Mouse (Mus musculus) neural tube, embryonic 15.5 days (tissue): Measurements from ENCODE around the gene Micu1. TPM values are rescaled to one million over a fixed set of nuclear protein-coding genes. Genes with fewer than 3 reads are reported as not detected.

Experiments used
- ATAC-seq: fragments of 200-750 bp; cut with Nextera tagmentation; 2 replicates; pipeline ENCODE4 v1.8.0; 2017; ENCODE audit warnings: mild to moderate bottlenecking, moderate TSS enrichment, moderate library complexity; ENCODE audit not compliant: low FRiP score
- H3K27ac ChIP-seq: fragments of 300-500 bp; sonication (generic); replicated peaks from 2 replicates; pipeline ENCODE4 v1.5.1; 2015; ENCODE audit warnings: mild to moderate bottlenecking, inconsistent platforms
- H3K27me3 ChIP-seq: fragments of 300-500 bp; sonication (generic); replicated peaks from 2 replicates; pipeline ENCODE4 v1.6.1; 2015; ENCODE audit warnings: inconsistent platforms
- H3K36me3 ChIP-seq: fragments of 300-500 bp; sonication (generic); 2 replicates; pipeline ENCODE4 v1.6.1; 2015; ENCODE audit warnings: inconsistent platforms
- H3K4me1 ChIP-seq: fragments of 300-500 bp; sonication (generic); 2 replicates; pipeline ENCODE4 v1.6.1; 2015; ENCODE audit warnings: inconsistent platforms
- H3K4me2 ChIP-seq: fragments of 300-500 bp; sonication (generic); 2 replicates; pipeline ENCODE4 v1.6.1; 2015; ENCODE audit warnings: inconsistent platforms, mild to moderate bottlenecking, moderate library complexity
- H3K4me3 ChIP-seq: fragments of 300-500 bp; sonication (generic); replicated peaks from 2 replicates; pipeline ENCODE4 v1.5.1; 2015; ENCODE audit warnings: mild to moderate bottlenecking, inconsistent platforms
- H3K9ac ChIP-seq: fragments of 300-500 bp; sonication (generic); replicated peaks from 2 replicates; pipeline ENCODE4 v1.6.1; 2015; ENCODE audit warnings: mild to moderate bottlenecking, inconsistent platforms
- H3K9me3 ChIP-seq: fragments of 300-500 bp; sonication (generic); replicated peaks from 2 replicates; pipeline ENCODE4 v1.6.1; 2016; ENCODE audit warnings: inconsistent platforms
- WGBS: fragments of 180-500 bp; shearing (Covaris S2); methylation state at CpG from one replicate; pipeline ENCODE4 v1.1.7; 2015; ENCODE audit warnings: mixed read lengths; 5-methylcytosine and 5-hydroxymethylcytosine counted together
- polyA plus RNA-seq: library from polyadenylated mRNA; unstranded; fragments of >200 nt; fragmentation: Nextera tagmentation; extraction: Ambion mirVana; gene quantifications from 2 replicates; pipeline ENCODE4 v1.2.1, GENCODE M21; 2015

Gene Micu1
- polyA plus RNA-seq, 1 experiment from 2014 or later: 92.6 TPM

DNA sequence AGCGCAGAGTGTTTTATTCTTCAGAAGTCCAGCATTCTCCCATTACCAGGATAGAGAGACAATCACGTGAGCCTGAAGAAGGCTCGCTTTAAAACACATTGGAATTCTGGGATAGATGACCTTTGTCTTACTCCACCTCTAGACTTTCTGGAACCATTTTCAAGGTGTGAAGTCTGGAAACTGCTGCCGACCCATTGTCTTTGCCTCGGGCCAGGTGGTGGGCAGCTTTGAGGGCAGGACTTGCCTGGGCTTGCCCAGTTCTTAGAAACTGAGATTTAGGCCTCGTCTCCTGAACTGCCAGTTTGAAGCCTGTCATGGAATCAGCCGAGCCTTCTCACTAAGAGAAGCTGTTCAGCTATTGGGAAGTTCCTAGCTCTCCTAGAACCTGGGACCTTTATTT is 92.8 kb downstream of the Micu1 start:
- WGBS: 94% methylated on average over 7 of the region's 7 CpGs
- no peaks in the 10 kb centered on the region; the same call in 1 of the 2 replicates for H3K36me3 ChIP-seq
- H3K9me3 ChIP-seq: no peaks in the 10 kb centered on the region
- no peak overlapping the region for H3K4me3 ChIP-seq
- no peaks in the 10 kb centered on the region for H3K27me3 ChIP-seq
- ATAC-seq: no peak
- no peak overlapping the region for H3K4me2 ChIP-seq
- no peak overlapping the region for H3K27ac ChIP-seq
- H3K9ac ChIP-seq: no peak overlapping the region
- H3K4me1 ChIP-seq: peaks cover 8% of the 10 kb centered on the region

DNA sequence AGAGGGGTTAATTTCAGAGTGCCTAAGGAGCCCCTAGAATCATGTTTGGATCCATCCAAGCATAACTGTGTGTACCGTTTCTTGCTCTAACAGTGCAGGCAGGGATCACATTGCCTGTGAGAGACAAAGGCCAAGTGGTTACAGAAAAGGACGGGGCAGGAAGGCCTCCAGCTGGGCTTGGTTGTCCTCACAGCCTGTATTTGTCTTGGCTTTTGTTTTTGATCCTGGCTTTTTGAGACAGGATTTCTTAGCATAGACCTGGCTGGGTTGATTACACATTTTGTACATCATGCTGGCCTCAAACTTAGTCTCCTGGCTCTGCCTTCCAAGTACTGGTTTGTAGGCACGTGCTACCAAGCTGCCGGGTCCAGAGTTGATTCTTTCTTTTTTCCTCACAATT is 93.6 kb downstream of the Micu1 start:
- Histone ChIP-seq H3K4me1 (peaks cover 11% of the 10 kb centered on the region), H3K27me3 (no peaks in the 10 kb centered on the region), H3K9ac (no peak overlapping the region), H3K4me3 (no peak overlapping the region), H3K9me3 (no peaks in the 10 kb centered on the region), H3K36me3 (no peaks in the 10 kb centered on the region), H3K27ac (no peak overlapping the region), H3K4me2 (no peak overlapping the region)
- 52% methylated on average over 4 of the region's 4 CpGs for WGBS
- no peak for ATAC-seq

DNA sequence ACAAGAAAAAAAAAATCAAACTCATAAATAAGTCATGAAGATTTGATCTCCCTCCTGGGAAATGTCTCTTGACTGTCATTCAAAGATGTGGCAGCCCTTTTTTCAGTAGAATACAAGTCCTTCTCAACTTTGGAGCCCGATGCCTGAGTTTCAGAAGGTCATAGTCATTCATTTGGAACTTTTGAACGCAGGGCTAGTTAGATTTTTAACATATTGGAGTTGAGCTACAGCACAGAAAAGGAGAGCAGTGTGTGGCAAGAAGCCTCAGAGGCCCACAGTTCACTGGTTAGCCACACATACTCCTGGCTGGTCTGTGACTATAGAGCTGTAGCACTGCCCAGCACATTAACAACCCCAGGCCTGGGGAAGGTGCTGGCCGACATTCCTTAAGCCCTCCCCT is 96.1 kb downstream of the Micu1 start:
- WGBS: 74% methylated on average over 3 of the region's 3 CpGs
- Histone ChIP-seq H3K4me2 (no peak overlapping the region), H3K36me3 (no peaks in the 10 kb centered on the region), H3K27ac (no peak overlapping the region), H3K27me3 (no peaks in the 10 kb centered on the region), H3K9ac (no peak overlapping the region), H3K4me1 (peaks cover 11% of the 10 kb centered on the region), H3K9me3 (no peaks in the 10 kb centered on the region), H3K4me3 (no peak overlapping the region)
- ATAC-seq: no peak

DNA sequence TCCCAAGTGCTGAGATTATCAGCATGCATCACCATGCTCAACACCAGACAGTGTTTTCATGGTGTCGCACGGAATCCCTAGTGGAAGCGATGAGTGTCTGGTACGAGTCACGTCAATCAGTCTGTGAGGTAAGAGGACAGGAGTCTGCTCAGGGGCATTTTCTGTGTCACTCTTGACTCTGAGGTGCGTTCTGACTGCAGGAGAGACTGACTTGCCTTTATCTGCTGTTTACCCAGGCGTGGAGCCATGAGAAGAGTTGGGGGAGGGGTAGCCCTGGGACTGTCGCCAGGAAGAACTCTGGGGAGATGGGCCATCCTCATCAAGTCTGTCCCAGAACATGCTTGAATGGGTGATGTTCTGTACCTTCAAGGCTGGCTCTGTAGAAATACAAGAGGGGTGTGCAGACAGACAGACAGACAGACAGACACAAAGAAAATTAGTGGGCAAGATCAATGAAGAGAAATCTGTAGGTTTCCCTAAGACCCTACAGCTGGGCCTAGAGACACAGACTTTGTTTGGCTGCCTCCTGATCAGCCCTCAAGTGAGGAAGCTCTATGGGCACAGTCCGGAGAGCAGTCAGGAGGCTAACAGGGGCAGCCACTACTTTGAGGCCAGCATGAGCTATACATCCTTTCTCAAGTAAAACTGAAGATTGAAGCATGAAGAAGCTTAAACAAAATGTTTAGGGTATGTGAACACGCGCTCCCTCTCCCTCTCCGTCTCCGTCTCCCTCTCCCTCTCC is 97.2 kb downstream of the Micu1 start:
- H3K9me3 ChIP-seq: no peaks in the 10 kb centered on the region
- no peak overlapping the region for H3K4me3 ChIP-seq
- H3K36me3 ChIP-seq: no peaks in the 10 kb centered on the region
- 0 out of 2 replicates have a peak, but pooled peaks have one; percentile 33 for ATAC-seq
- H3K4me1 ChIP-seq: peaks cover 11% of the 10 kb centered on the region
- H3K27me3 ChIP-seq: no peaks in the 10 kb centered on the region
- no peak overlapping the region for H3K9ac ChIP-seq
- 56% methylated on average over 13 of the region's 13 CpGs for WGBS
- 0 out of 2 replicates have a peak overlapping the region, but pooled peaks have one; percentile 37 for H3K27ac ChIP-seq
- H3K4me2 ChIP-seq: no peak overlapping the region

DNA sequence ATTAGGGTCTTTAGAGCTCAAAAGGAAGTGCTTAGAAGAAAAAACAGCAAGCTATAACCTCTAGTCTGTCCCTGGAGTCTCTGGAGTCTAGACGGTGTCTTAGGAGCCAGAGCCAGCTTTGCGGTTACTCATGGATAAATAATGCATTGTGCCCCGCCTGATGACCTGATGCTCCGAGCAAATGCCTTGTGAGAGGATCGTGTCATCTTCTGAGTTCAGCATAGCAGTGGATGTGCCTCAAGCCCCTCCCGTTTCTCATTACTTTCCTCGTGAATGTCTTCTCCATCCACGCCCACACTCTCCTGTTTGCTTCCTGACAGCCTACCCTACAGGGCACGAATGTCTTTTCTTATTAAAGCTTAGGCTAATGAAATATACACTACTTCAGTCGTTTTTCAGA is 97.9 kb downstream of the Micu1 start:
- Histone ChIP-seq H3K27ac (0 out of 2 replicates have a peak overlapping the region, but pooled peaks have one; percentile 23), H3K4me2 (no peak overlapping the region; the same call in 1 of the 2 replicates), H3K9me3 (no peaks in the 10 kb centered on the region), H3K27me3 (no peaks in the 10 kb centered on the region), H3K36me3 (0 out of 2 replicates have a peak, but pooled peaks cover 2% of the 10 kb centered on the region), H3K4me3 (no peak overlapping the region), H3K9ac (no peak overlapping the region), H3K4me1 (peaks cover 11% of the 10 kb centered on the region)
- no peak for ATAC-seq
- WGBS: 30% methylated on average over 10 of the region's 10 CpGs

DNA sequence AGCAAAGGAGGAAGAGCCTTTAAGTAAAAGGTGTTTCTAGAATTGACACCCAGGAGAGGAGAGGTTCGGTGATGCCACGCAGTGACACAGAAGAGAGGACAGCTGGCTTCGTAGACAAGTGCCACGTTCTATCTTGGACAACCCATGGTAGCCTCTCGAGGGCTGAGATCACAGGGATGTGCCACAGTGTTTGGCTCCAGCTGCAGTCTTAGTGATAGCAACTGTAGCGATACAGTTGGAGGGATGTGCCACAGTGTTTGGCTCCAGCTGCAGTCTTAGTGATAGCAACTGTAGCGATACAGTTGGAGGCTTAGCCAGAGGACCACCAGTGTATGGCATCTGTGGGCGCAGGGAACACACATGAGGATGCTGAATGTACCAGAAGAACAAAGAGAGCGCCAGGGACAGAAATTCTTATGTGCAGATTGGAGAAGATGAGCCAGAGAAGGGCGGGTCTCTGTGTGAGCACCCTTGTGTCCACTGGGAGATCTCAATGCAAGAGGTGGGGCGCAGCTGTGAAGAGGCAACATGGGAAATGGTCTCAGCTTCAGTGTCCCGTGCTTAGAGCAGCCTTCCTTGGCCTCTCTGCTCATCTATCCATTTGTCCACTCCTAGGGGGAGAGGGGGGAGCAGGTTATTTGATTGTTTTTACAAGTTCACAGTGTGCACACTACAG is 98.7 kb downstream of the Micu1 start:
- H3K9ac ChIP-seq: no peak overlapping the region
- no peaks in the 10 kb centered on the region for H3K27me3 ChIP-seq
- no peak overlapping the region for H3K4me2 ChIP-seq
- H3K27ac ChIP-seq: no peak overlapping the region
- ATAC-seq: no peak
- 90% methylated on average over 12 of the region's 12 CpGs for WGBS
- 0 out of 2 replicates have a peak, but pooled peaks cover 4% of the 10 kb centered on the region for H3K36me3 ChIP-seq
- no peaks in the 10 kb centered on the region for H3K9me3 ChIP-seq
- H3K4me1 ChIP-seq: peaks cover 11% of the 10 kb centered on the region
- no peak overlapping the region for H3K4me3 ChIP-seq

DNA sequence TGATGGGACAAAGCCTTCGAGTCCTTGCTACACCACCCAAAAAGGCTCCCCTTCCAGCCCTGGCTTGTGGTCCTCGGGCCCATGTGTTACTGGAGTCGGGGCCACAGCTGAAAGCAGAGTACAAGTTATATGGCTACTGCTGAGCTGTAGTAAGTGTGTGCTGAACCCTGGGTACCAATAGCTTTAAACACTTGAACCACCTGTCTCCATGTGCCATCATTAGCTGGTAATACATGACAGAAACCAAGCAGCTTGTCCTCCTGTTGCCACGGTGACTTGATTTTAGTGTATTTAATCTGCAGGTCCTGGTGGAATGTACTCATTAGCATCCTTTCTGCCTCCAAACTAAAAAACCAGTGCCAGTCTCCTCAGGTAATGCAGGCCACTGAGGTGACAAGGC is 106.4 kb downstream of the Micu1 start:
- no peaks in the 10 kb centered on the region for H3K27me3 ChIP-seq
- H3K4me3 ChIP-seq: no peak overlapping the region
- 75% methylated on average over 4 of the region's 4 CpGs for WGBS
- ATAC-seq: peak; percentile 43; the same call in 1 of the 2 replicates
- no peak overlapping the region for H3K9ac ChIP-seq
- H3K4me1 ChIP-seq: peaks cover 24% of the 10 kb centered on the region
- H3K27ac ChIP-seq: peak overlapping the region; percentile 24; the same call in 1 of the 2 replicates
- 0 out of 2 replicates have a peak, but pooled peaks cover 4% of the 10 kb centered on the region for H3K36me3 ChIP-seq
- H3K9me3 ChIP-seq: no peaks in the 10 kb centered on the region
- no peak overlapping the region for H3K4me2 ChIP-seq

DNA sequence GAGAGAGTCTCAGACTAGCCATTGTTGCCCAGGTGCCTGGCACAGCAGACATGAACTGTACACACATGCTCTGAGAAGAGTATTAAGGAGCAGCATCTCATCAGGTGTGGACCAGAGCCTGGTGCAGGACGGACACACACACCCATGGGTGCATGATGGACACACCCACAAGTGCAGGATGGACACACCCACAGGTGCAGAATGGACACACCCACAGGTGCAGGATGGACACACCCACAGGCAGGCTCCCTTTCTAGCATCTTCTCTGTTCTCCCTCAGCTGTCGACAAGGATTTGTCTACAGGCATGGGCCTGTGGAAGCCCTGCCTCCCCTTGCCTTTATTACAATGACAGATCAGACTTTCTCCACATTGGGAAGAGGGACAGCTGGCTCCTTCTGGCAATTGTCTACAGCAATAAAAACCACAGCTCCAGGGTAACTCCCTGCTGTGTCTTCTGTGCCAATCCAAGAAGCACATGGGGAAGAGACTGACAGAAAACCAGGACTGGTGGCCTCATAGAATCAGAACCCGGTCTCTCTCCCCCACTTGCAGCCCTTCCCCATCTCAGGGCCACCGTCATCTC is 107.8 kb downstream of the Micu1 start:
- no peak overlapping the region for H3K4me2 ChIP-seq
- H3K27ac ChIP-seq: no peak overlapping the region
- ATAC-seq: no peak
- H3K4me3 ChIP-seq: no peak overlapping the region
- peaks cover 24% of the 10 kb centered on the region for H3K4me1 ChIP-seq
- no peaks in the 10 kb centered on the region for H3K9me3 ChIP-seq
- H3K9ac ChIP-seq: no peak overlapping the region
- WGBS: 55% methylated on average over 4 of the region's 4 CpGs
- no peaks in the 10 kb centered on the region for H3K27me3 ChIP-seq
- H3K36me3 ChIP-seq: 0 out of 2 replicates have a peak, but pooled peaks cover 3% of the 10 kb centered on the region

DNA sequence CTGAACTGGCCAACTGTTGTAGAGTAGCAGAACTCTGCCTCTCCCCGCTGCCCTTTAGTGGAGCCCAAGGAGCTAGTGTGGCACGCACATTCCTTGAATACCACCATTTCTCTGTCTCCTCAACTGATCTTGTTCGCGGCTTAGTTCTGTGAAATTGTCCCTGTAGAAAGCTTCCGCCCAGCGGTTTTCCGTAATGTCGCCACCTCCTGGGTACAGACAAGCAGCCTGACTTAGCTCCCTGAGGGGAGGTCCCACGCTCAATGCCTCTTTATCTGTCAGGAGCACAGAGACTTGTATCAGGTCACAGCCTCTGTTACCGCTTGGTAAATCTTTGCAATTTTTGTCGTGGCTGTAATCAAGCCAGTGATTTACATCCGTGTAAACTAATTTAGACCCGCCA is 110.7 kb downstream of the Micu1 start:
- Histone ChIP-seq H3K27me3 (no peaks in the 10 kb centered on the region), H3K4me2 (0 out of 2 replicates have a peak overlapping the region, but pooled peaks have one; percentile 13), H3K9me3 (no peaks in the 10 kb centered on the region), H3K9ac (no peak overlapping the region), H3K36me3 (no peaks in the 10 kb centered on the region), H3K4me1 (peaks cover 24% of the 10 kb centered on the region), H3K27ac (no peak overlapping the region), H3K4me3 (no peak overlapping the region)
- no peak for ATAC-seq
- WGBS: 26% methylated on average over 13 of the region's 13 CpGs

DNA sequence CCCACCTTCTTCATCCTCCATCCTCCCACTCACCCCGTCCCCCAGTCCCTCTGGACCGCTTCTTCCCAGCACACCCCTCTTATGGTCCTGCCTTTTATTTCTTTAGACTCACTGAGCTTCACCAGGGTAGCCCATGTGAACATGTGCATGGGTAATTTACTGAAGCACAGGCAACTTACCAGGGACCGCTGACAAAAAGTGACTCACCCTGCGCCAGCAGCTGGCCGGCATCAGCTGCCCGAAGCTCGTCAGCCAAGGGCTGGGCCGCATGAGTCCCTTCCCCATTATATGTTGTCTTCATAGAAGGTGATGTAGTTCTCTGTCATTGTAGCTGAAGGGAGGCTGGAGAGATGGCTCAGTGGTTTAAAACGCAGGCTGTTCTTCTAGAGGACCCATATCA is 111.5 kb downstream of the Micu1 start:
- Histone ChIP-seq H3K27ac (no peak overlapping the region), H3K4me3 (no peak overlapping the region), H3K4me1 (peaks cover 18% of the 10 kb centered on the region), H3K36me3 (no peaks in the 10 kb centered on the region), H3K27me3 (no peaks in the 10 kb centered on the region), H3K9ac (no peak overlapping the region), H3K9me3 (no peaks in the 10 kb centered on the region), H3K4me2 (no peak overlapping the region)
- no peak for ATAC-seq
- WGBS: 85% methylated on average over 9 of the region's 9 CpGs

DNA sequence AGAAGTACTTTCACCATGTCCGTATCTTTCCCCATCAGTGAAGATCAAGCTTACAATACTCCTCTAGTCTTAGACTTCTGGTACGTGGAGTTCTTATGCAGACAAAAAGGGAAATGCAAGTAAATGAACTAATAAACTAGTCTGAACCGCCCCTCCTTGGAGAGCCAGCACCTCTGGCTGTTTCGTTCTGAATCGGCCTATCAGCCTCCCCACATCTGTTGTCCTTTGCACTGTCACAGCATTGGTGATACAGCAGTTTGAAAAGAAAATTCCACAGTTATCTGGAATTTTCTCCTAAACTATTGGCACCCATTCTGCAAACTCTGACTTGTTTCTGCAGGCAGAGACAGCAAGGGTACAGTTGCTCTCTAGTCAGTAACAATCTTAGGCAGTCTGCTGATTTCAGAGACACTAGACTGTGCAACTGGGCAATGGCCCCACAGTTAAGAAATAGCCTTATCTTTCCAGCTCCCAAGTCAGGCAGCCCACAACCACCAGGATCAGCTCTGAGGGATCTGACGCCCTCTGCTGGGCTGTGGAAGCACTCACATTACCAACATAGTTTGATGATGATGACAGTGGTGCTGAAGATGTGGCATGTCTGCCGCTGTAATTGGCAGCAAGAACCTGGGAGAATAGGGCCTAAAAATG is 112.4 kb downstream of the Micu1 start:
- Histone ChIP-seq H3K36me3 (no peaks in the 10 kb centered on the region), H3K27me3 (no peaks in the 10 kb centered on the region), H3K4me1 (peaks cover 11% of the 10 kb centered on the region), H3K4me2 (no peak overlapping the region), H3K27ac (no peak overlapping the region), H3K9me3 (no peaks in the 10 kb centered on the region), H3K4me3 (no peak overlapping the region), H3K9ac (no peak overlapping the region)
- no peak for ATAC-seq
- 81% methylated on average over 7 of the region's 7 CpGs for WGBS
